Mouse (Mus musculus): ENCODE measurements around the gene Lhfpl2.

DNA sequence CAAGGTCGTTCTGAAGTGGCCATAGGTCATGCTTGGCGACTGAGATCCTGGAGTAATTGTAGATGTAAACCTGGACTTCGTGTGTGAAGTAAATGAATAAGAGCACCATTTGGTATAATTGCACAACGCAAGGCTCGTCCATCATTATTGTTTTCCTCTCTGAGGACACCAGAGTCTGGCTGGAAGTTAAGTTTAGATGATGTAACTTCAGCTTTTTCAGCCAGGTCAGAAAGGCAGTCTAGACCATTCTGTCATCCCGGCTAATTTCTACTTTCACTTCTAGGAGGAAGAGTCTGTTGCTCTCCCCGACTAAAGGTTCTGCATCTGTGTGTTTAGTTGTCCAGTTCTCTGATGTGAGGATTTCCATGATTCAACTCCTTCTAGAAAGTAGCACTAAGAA is 7.6 kb upstream of the Lhfpl2 start:
- no peak for TF ChIP-seq CTCF (IDR thresholded peaks at IDR 0.05; ENCODE audit: control insufficient read depth, insufficient read depth, low read length)
- no peak for TF ChIP-seq POLR2A (IDR thresholded peaks at IDR 0.05; ENCODE audit: borderline replicate concordance, control insufficient read depth, low read depth, low read length)
